ENCODE assay signal across 10 mouse cellular contexts in genomic region chr7:134408641-134409040, GRCm38 (mm10). TPM values are rescaled to one million over a fixed set of nuclear protein-coding genes. Genes with fewer than 3 reads are reported as not detected.
A peak's percentile ranks its signal among the peaks of the same experiment; 100 is the strongest.
DNase-seq lines count a peak whose midpoint lies in the region; ATAC-seq and TF ChIP-seq lines count a peak whose summit lies in the region.
"Had no signal": no experiment of that assay in that cellular context is flagged by ENCODE, and none has a peak within 500 bp of the region (broad histone marks: within the 10 kb centered on the region; RNA-seq: fewer than 3 reads in every experiment).

No protein-coding gene starts in this region.

- 88% methylated on average over 13 of the region's 13 CpGs for WGBS in heart, embryonic 11.5 days (ENCODE audit: insufficient replicate concordance)
- 55% methylated on average over 13 of the region's 13 CpGs for WGBS in forebrain, postnatal 0 days

- intact Hi-C loops in heart, postnatal 14 days (cut with DNase I), result no loop called here

- H3K36me3 ChIP-seq in heart, embryonic 11.5 days (ENCODE audit: control insufficient read depth, insufficient read depth, low read length), result no peaks in the 10 kb centered on the region
- H3K36me3 ChIP-seq in forebrain, postnatal 0 days (ENCODE audit: insufficient read depth), result no peaks in the 10 kb centered on the region
- H3K36me3 ChIP-seq: lung, embryonic 15.5 days had no signal

- TF ChIP-seq CTCF in forebrain, postnatal 0 days (IDR thresholded peaks at IDR 0.05; ENCODE audit: low read depth), result no peak

- H3K9me3 ChIP-seq in heart, embryonic 11.5 days (replicated peaks; ENCODE audit: control insufficient read depth, low read length), result no peaks in the 10 kb centered on the region
- H3K9me3 ChIP-seq in forebrain, postnatal 0 days (ENCODE audit: low read length), result no peaks in the 10 kb centered on the region
- H3K9me3 ChIP-seq: lung, embryonic 15.5 days had no signal

- peak; percentile 7 to 18 for DNase-seq in heart, postnatal 14 days
- DNase-seq in right cerebral cortex, postnatal 14 days, result peak; percentile 22
- no peak for DNase-seq in right cerebral cortex, postnatal 36 days (ENCODE audit: low spot score in 2 of 2)
- DNase-seq in forebrain, postnatal 0 days, result peak; percentile 53
- DNase-seq in embryo, embryonic 9.5 days (ENCODE audit: extremely low spot score), result no peak
- no peak for DNase-seq in thymus, postnatal 25 days

- no peak overlapping the region for H3K4me3 ChIP-seq in heart, embryonic 11.5 days (ENCODE audit: low read depth, low read length)
- no peak overlapping the region for H3K4me3 ChIP-seq in forebrain, postnatal 0 days (ENCODE audit: low read depth, low read length)
- H3K4me3 ChIP-seq: lung, embryonic 15.5 days had no signal

- no peak overlapping the region for H3K4me2 ChIP-seq in heart, embryonic 11.5 days
- no peak overlapping the region for H3K4me2 ChIP-seq in forebrain, postnatal 0 days (ENCODE audit: low read depth)
- H3K4me2 ChIP-seq: lung, embryonic 15.5 days had no signal

- no peak overlapping the region for H3K27ac ChIP-seq in heart, embryonic 11.5 days (ENCODE audit: low read depth, low read length)
- H3K27ac ChIP-seq in forebrain, postnatal 0 days (ENCODE audit: low read depth, low read length), result no peak overlapping the region
- H3K27ac ChIP-seq: lung, embryonic 15.5 days had no signal

- ATAC-seq in heart, embryonic 11.5 days (replicated peaks; ENCODE audit: insufficient number of reproducible peaks, low FRiP score, low TSS enrichment), result no peak
- peak; percentile 55 for ATAC-seq in forebrain, postnatal 0 days
- no peak for ATAC-seq in erythroblast, adult 5-6 weeks (replicated peaks; ENCODE audit: low FRiP score, poor library complexity, severe bottlenecking)

- no peaks in the 10 kb centered on the region; the same call in 1 of the 2 replicates for H3K4me1 ChIP-seq in heart, embryonic 11.5 days (ENCODE audit: control insufficient read depth, insufficient read depth, low read length)
- 0 out of 2 replicates have a peak, but pooled peaks cover 1% of the 10 kb centered on the region for H3K4me1 ChIP-seq in forebrain, postnatal 0 days (ENCODE audit: insufficient read depth)

- no peak overlapping the region for H3K9ac ChIP-seq in heart, embryonic 11.5 days (ENCODE audit: low read depth, low read length)
- no peak overlapping the region for H3K9ac ChIP-seq in forebrain, postnatal 0 days
- H3K9ac ChIP-seq: lung, embryonic 15.5 days had no signal

- no peaks in the 10 kb centered on the region for H3K27me3 ChIP-seq in heart, embryonic 11.5 days (ENCODE audit: control insufficient read depth, insufficient read depth, low read length)
- H3K27me3 ChIP-seq in forebrain, postnatal 0 days (ENCODE audit: insufficient read depth, low read length), result no peaks in the 10 kb centered on the region
- H3K27me3 ChIP-seq: lung, embryonic 15.5 days had no signal

RNA-seq across cellular contexts. Expression of gene D7Ertd443e, which starts 23.2 kb away (rescaled TPM):
- 1 to 10 TPM; 1.6 to 2.4 TPM for total RNA-seq in heart, postnatal 14 days (2021)
- 0.13 and 0.27 TPM in 2 replicates for polyA plus RNA-seq in heart, embryonic 11.5 days (2014; fragmentation: Nextera tagmentation; extraction: Ambion mirVana)
- total RNA-seq in forebrain, postnatal 0 days (2014; rRNA removed), result 1.6 TPM in 1 of 2 replicates, not detected in the other
- polyA plus RNA-seq in forebrain, postnatal 0 days (2015; fragmentation: Nextera tagmentation; extraction: Ambion mirVana), result 0.15 and 0.23 TPM in 2 replicates
- not detected in 2 replicates for total RNA-seq in erythroblast, adult 5-6 weeks (2015; ENCODE audit: low replicate concordance)
- not detected in 2 replicates for total RNA-seq in erythroblast, adult 5-6 weeks (2017; ENCODE audit: low replicate concordance)
- total RNA-seq: gastrocnemius, adult 18-20 months had no signal

Comparison
In these comparisons a context has a peak if more than half of its experiments do, and no peak if none do; other contexts are left out.
1. DNase-seq: peak in heart, postnatal 14 days (2 of 2), right cerebral cortex, postnatal 14 days (single experiment) and forebrain, postnatal 0 days (single experiment); none in right cerebral cortex, postnatal 36 days (0 of 2), embryo, embryonic 9.5 days (single experiment) and thymus, postnatal 25 days (single experiment).